Mouse (Mus musculus) embryonic facial prominence, embryonic 11.5 days (tissue): Measurements from ENCODE around the gene Upk3b. TPM values are rescaled to one million over a fixed set of nuclear protein-coding genes. Genes with fewer than 3 reads are reported as not detected.
"Not testable (repeated sequence)": the region's sequence is repeated elsewhere in the genome, so short reads cannot be mapped to it uniquely, and the experiment has no call there.

ENCODE experiments used
- ATAC-seq: fragments of 200-750 bp; cut with Nextera tagmentation; replicated peaks from 2 replicates; pipeline ENCODE4 v1.8.0; 2017; ENCODE audit warnings: low read depth; ENCODE audit not compliant: insufficient number of reproducible peaks, low FRiP score, low TSS enrichment
- DNase-seq: peaks from one replicate; pipeline ENCODE4 v3.0.0-alpha.2; 2015; ENCODE audit warnings: low spot score
- H3K27ac ChIP-seq: fragments of 300-500 bp; sonication (generic); replicated peaks from 2 replicates; pipeline ENCODE4 v1.5.1; 2014; ENCODE audit warnings: mild to moderate bottlenecking, low read depth, low read length, control low read depth
- H3K27me3 ChIP-seq: fragments of 300-500 bp; sonication (generic); 2 replicates; pipeline ENCODE4 v1.6.1; 2014; ENCODE audit warnings: mild to moderate bottlenecking, low read length, moderate library complexity, mixed read lengths; ENCODE audit not compliant: control insufficient read depth, insufficient read depth
- H3K36me3 ChIP-seq: fragments of 300-500 bp; sonication (generic); replicated peaks from 2 replicates; pipeline ENCODE4 v1.6.1; 2014; ENCODE audit warnings: low read depth, mild to moderate bottlenecking, low read length, moderate library complexity, mixed read lengths; ENCODE audit not compliant: control insufficient read depth, insufficient read depth
- H3K4me1 ChIP-seq: fragments of 300-500 bp; sonication (generic); 2 replicates; pipeline ENCODE4 v1.6.1; 2014; ENCODE audit warnings: low read length, mixed read lengths; ENCODE audit not compliant: control insufficient read depth, insufficient read depth
- H3K4me2 ChIP-seq: fragments of 300-500 bp; sonication (generic); 2 replicates; pipeline ENCODE4 v1.6.1; 2014; ENCODE audit warnings: low read depth, mild to moderate bottlenecking, control low read depth, low read length, moderate library complexity
- H3K4me3 ChIP-seq: fragments of 300-500 bp; sonication (generic); 2 replicates; pipeline ENCODE4 v1.5.1; 2014; ENCODE audit warnings: low read depth, low read length, control low read depth
- H3K9ac ChIP-seq: fragments of 300-500 bp; sonication (generic); replicated peaks from 2 replicates; pipeline ENCODE4 v1.6.1; 2014; ENCODE audit warnings: mild to moderate bottlenecking, control low read depth, low read length
- H3K9me3 ChIP-seq: fragments of 300-500 bp; sonication (generic); replicated peaks from 2 replicates; pipeline ENCODE4 v1.6.1; 2016; ENCODE audit warnings: mild to moderate bottlenecking, low read length, inconsistent platforms, mixed read lengths; ENCODE audit not compliant: control insufficient read depth
- WGBS: fragments of 180-500 bp; shearing (Covaris S2); extraction: QIAGEN DNeasy Blood & Tissue Kit; methylation state at CpG from one replicate; pipeline ENCODE4 v1.1.7; 2014; 5-methylcytosine and 5-hydroxymethylcytosine counted together
- polyA plus RNA-seq: library from polyadenylated mRNA; unstranded; fragments of >200 nt; fragmentation: Nextera tagmentation; extraction: Ambion mirVana; gene quantifications from 2 replicates; pipeline ENCODE4 v1.2.1, GENCODE M21; 2014

The Upk3b gene
- polyA plus RNA-seq, 1 experiment from 2014 or later: 0.65 TPM

GRCm38 (mm10) chr5:136066404-136067148 is 28.3 kb downstream of the Upk3b start:
- not testable (repeated sequence) for H3K36me3 ChIP-seq, H3K9me3 ChIP-seq, H3K27ac ChIP-seq, H3K27me3 ChIP-seq, H3K4me2 ChIP-seq, H3K4me1 ChIP-seq, H3K4me3 ChIP-seq, H3K9ac ChIP-seq, DNase-seq, ATAC-seq
- 81% methylated on average over 11 of the region's 11 CpGs for WGBS

- ATAC-seq: no peak
Measured at GRCm38 (mm10) chr5:136069411-136069810, 31.1 kb downstream of the Upk3b start.

GRCm38 (mm10) chr5:136073051-136073450 is 34.8 kb downstream of the Upk3b start:
- WGBS: 62% methylated on average over 6 of the region's 6 CpGs
- Histone ChIP-seq H3K27ac (no peak overlapping the region), H3K9me3 (no peaks in the 10 kb centered on the region), H3K4me3 (no peak overlapping the region), H3K27me3 (no peaks in the 10 kb centered on the region), H3K9ac (no peak overlapping the region), H3K4me2 (no peak overlapping the region), H3K36me3 (no peaks in the 10 kb centered on the region), H3K4me1 (no peaks in the 10 kb centered on the region)
- DNase-seq (no peak), ATAC-seq (no peak)

More at GRCm38 (mm10) chr5:136069411-136069810, 31.1 kb downstream of the Upk3b start:
- Histone ChIP-seq H3K4me1 (no peaks in the 10 kb centered on the region), H3K27me3 (no peaks in the 10 kb centered on the region), H3K27ac (no peak overlapping the region), H3K9ac (no peak overlapping the region), H3K9me3 (no peaks in the 10 kb centered on the region), H3K4me3 (no peak overlapping the region), H3K4me2 (no peak overlapping the region), H3K36me3 (no peaks in the 10 kb centered on the region)
- DNase-seq: no peak
- WGBS: 84% methylated on average over 2 of the region's 2 CpGs

- Histone ChIP-seq H3K27ac (no peak overlapping the region), H3K4me3 (no peak overlapping the region), H3K4me2 (no peak overlapping the region), H3K9ac (no peak overlapping the region), H3K27me3 (no peaks in the 10 kb centered on the region), H3K9me3 (no peaks in the 10 kb centered on the region), H3K36me3 (no peaks in the 10 kb centered on the region), H3K4me1 (no peaks in the 10 kb centered on the region)
- ATAC-seq (no peak), DNase-seq (no peak)
- WGBS: 65% methylated on average over 11 of the region's 11 CpGs
Measured at GRCm38 (mm10) chr5:136073526-136073925, 35.2 kb downstream of the Upk3b start.

- WGBS: 90% methylated on average over 5 of the region's 5 CpGs
- Histone ChIP-seq H3K27ac (no peak overlapping the region), H3K9me3 (no peaks in the 10 kb centered on the region), H3K4me1 (no peaks in the 10 kb centered on the region), H3K27me3 (no peaks in the 10 kb centered on the region), H3K36me3 (no peaks in the 10 kb centered on the region), H3K9ac (no peak overlapping the region), H3K4me3 (no peak overlapping the region), H3K4me2 (no peak overlapping the region)
- ATAC-seq (no peak), DNase-seq (no peak)
Measured at GRCm38 (mm10) chr5:136075076-136075475, 36.8 kb downstream of the Upk3b start.

GRCm38 (mm10) chr5:136076284-136076683 is 38.0 kb downstream of the Upk3b start:
- no peak overlapping the region for H3K27ac ChIP-seq
- H3K9ac ChIP-seq: no peak overlapping the region
- no peaks in the 10 kb centered on the region for H3K27me3 ChIP-seq
- no peaks in the 10 kb centered on the region for H3K4me1 ChIP-seq
- no peak for DNase-seq
- no peak for ATAC-seq
- H3K4me2 ChIP-seq: no peak overlapping the region
- no peaks in the 10 kb centered on the region for H3K9me3 ChIP-seq
- no peaks in the 10 kb centered on the region for H3K36me3 ChIP-seq
- no peak overlapping the region for H3K4me3 ChIP-seq
- WGBS: 59% methylated on average over 7 of the region's 7 CpGs

GRCm38 (mm10) chr5:136077001-136077550 is 38.8 kb downstream of the Upk3b start:
- WGBS: 88% methylated on average over 9 of the region's 9 CpGs
- no peaks in the 10 kb centered on the region for H3K4me1 ChIP-seq
- H3K27ac ChIP-seq: no peak overlapping the region
- no peak for DNase-seq
- H3K36me3 ChIP-seq: no peaks in the 10 kb centered on the region
- no peak overlapping the region for H3K4me3 ChIP-seq
- H3K9ac ChIP-seq: no peak overlapping the region
- H3K9me3 ChIP-seq: no peaks in the 10 kb centered on the region
- no peak overlapping the region for H3K4me2 ChIP-seq
- ATAC-seq: no peak
- H3K27me3 ChIP-seq: no peaks in the 10 kb centered on the region

- Histone ChIP-seq H3K4me1 (no peaks in the 10 kb centered on the region), H3K27ac (no peak overlapping the region), H3K9me3 (no peaks in the 10 kb centered on the region), H3K9ac (no peak overlapping the region), H3K4me3 (no peak overlapping the region), H3K36me3 (no peaks in the 10 kb centered on the region), H3K27me3 (no peaks in the 10 kb centered on the region), H3K4me2 (no peak overlapping the region)
- DNase-seq (no peak), ATAC-seq (no peak)
- 92% methylated on average over 5 of the region's 5 CpGs for WGBS
Measured at GRCm38 (mm10) chr5:136078136-136078535, 39.8 kb downstream of the Upk3b start.
